Mouse (Mus musculus): ENCODE measurements around the gene Nudt21.
A peak's percentile ranks its signal among the peaks of the same experiment; 100 is the strongest.
"Not testable (repeated sequence)": the region's sequence is repeated elsewhere in the genome, so short reads cannot be mapped to it uniquely, and the experiment has no call there.

Nudt21 gene

GRCm38 (mm10) chr8:94036944-94037524, at the start of gene Nudt21, which contains the start of gene Ogfod1:
Nudt21 (minus strand) TSS chr8:94037031.
Ogfod1 (plus strand) TSS chr8:94037198.
- DNase-seq (ENCODE audit: low spot score in 2 of 2), result peak; percentile 97 to 98

- no peak for DNase-seq (ENCODE audit: low spot score in 2 of 2)
Measured at GRCm38 (mm10) chr8:94076461-94077192, 39.8 kb upstream of the Nudt21 start.

- DNase-seq (ENCODE audit: low spot score in 2 of 2), result no peak
Measured at GRCm38 (mm10) chr8:94068793-94069192, 32.0 kb upstream of the Nudt21 start.

- DNase-seq (ENCODE audit: low spot score in 2 of 2), result no peak
Measured at GRCm38 (mm10) chr8:94066121-94066863, 29.5 kb upstream of the Nudt21 start.

- peak in 1 of 2 experiments; percentile 37 for DNase-seq (ENCODE audit: low spot score in 2 of 2)
Measured at GRCm38 (mm10) chr8:94057157-94057854, 20.5 kb upstream of the Nudt21 start.

GRCm38 (mm10) chr8:94052696-94053095, 15.9 kb upstream of the Nudt21 start:
- no peak for DNase-seq (ENCODE audit: low spot score in 2 of 2)

- no peak for DNase-seq (ENCODE audit: low spot score in 2 of 2)
Measured at GRCm38 (mm10) chr8:94047845-94048244, 11.0 kb upstream of the Nudt21 start.

GRCm38 (mm10) chr8:94037806-94038205, 975 bp upstream of the Nudt21 start:
- DNase-seq (ENCODE audit: low spot score in 2 of 2), result no peak

GRCm38 (mm10) chr8:94036541-94036940, 290 bp downstream of the Nudt21 start:
- not testable (repeated sequence) for DNase-seq (ENCODE audit: low spot score in 2 of 2)

- DNase-seq (ENCODE audit: low spot score in 2 of 2), result no peak
Measured at GRCm38 (mm10) chr8:94035200-94035599, 1.6 kb downstream of the Nudt21 start.

GRCm38 (mm10) chr8:94033601-94034000, 3.2 kb downstream of the Nudt21 start:
- DNase-seq (ENCODE audit: low spot score in 2 of 2), result no peak

GRCm38 (mm10) chr8:94029701-94030100, 7.1 kb downstream of the Nudt21 start:
- DNase-seq (ENCODE audit: low spot score in 2 of 2), result no peak

GRCm38 (mm10) chr8:94023916-94024315, 12.9 kb downstream of the Nudt21 start:
- DNase-seq (ENCODE audit: low spot score in 2 of 2), result no peak

- no peak for DNase-seq (ENCODE audit: low spot score in 2 of 2)
Measured at GRCm38 (mm10) chr8:94013026-94013612, 23.7 kb downstream of the Nudt21 start.

GRCm38 (mm10) chr8:94012013-94012951, 24.5 kb downstream of the Nudt21 start, which contains the start of gene Amfr:
Amfr (minus strand) TSS chr8:94012842.
- peak; percentile 61 to 64 for DNase-seq (ENCODE audit: low spot score in 2 of 2)

- DNase-seq (ENCODE audit: low spot score in 2 of 2), result peak in 1 of 2 experiments; percentile 12
Measured at GRCm38 (mm10) chr8:94011076-94012012, 25.5 kb downstream of the Nudt21 start.

- no peak for DNase-seq (ENCODE audit: low spot score in 2 of 2)
Measured at GRCm38 (mm10) chr8:94010101-94010705, 26.6 kb downstream of the Nudt21 start.

- DNase-seq (ENCODE audit: low spot score in 2 of 2), result no peak
Measured at GRCm38 (mm10) chr8:94009243-94009845, 27.5 kb downstream of the Nudt21 start.

Measured in heart, adult 9 months (tissue).